In genomic region chr13:109693769-109694168, GRCm38 (mm10) we compare ENCODE assay signal across 21 mouse cellular contexts.
DNase-seq lines count a peak whose midpoint lies in the region; ATAC-seq and TF ChIP-seq lines count a peak whose summit lies in the region.
"Had no signal": no experiment of that assay in that cellular context is flagged by ENCODE, and none has a peak within 500 bp of the region (broad histone marks: within the 10 kb centered on the region; RNA-seq: fewer than 3 reads in every experiment).

No protein-coding gene starts in this region.

- no peaks in the 10 kb centered on the region for H3K27me3 ChIP-seq in intestine, embryonic 16.5 days (replicated peaks; ENCODE audit: control insufficient read depth, insufficient read depth, low read length)
- H3K27me3 ChIP-seq in liver, postnatal 0 days (ENCODE audit: insufficient read depth, low read length): no peaks in the 10 kb centered on the region
- no peaks in the 10 kb centered on the region for H3K27me3 ChIP-seq in stomach, postnatal 0 days (ENCODE audit: control insufficient read depth, insufficient read depth, low read length)
- H3K27me3 ChIP-seq: embryonic facial prominence, embryonic 15.5 days; hindbrain, embryonic 13.5 days; kidney, embryonic 15.5 days; limb, embryonic 15.5 days; lung, embryonic 15.5 days; midbrain, embryonic 15.5 days had no signal

- WGBS in intestine, embryonic 16.5 days: 54% methylated on average over 2 of the region's 2 CpGs
- WGBS in liver, postnatal 0 days (ENCODE audit: insufficient replicate concordance): 54% methylated on average over 2 of the region's 2 CpGs
- WGBS in stomach, postnatal 0 days: 47% methylated on average over 2 of the region's 2 CpGs

- peak; percentile 78 for ATAC-seq in intestine, embryonic 16.5 days
- no peak for ATAC-seq in liver, postnatal 0 days
- ATAC-seq in stomach, postnatal 0 days (ENCODE audit: low FRiP score, low TSS enrichment): peak; percentile 38; the same call in 1 of the 2 replicates
- ATAC-seq in granulocyte monocyte progenitor cell, adult 5-6 weeks (replicated peaks; ENCODE audit: poor library complexity, severe bottlenecking): no peak
- ATAC-seq: midbrain, embryonic 15.5 days had no signal

- no peak overlapping the region for H3K9ac ChIP-seq in intestine, embryonic 16.5 days (ENCODE audit: low read depth, low read length)
- H3K9ac ChIP-seq in liver, postnatal 0 days (replicated peaks): no peak overlapping the region
- no peak overlapping the region for H3K9ac ChIP-seq in stomach, postnatal 0 days (ENCODE audit: low read length)
- H3K9ac ChIP-seq: embryonic facial prominence, embryonic 15.5 days; hindbrain, embryonic 13.5 days; kidney, embryonic 15.5 days; limb, embryonic 15.5 days; lung, embryonic 15.5 days; midbrain, embryonic 15.5 days had no signal

- H3K4me3 ChIP-seq in intestine, embryonic 16.5 days (ENCODE audit: low read length): no peak overlapping the region
- H3K4me3 ChIP-seq in liver, postnatal 0 days (ENCODE audit: low read depth, low read length): no peak overlapping the region
- H3K4me3 ChIP-seq in stomach, postnatal 0 days (ENCODE audit: low read depth, low read length): no peak overlapping the region
- H3K4me3 ChIP-seq: embryonic facial prominence, embryonic 15.5 days; hindbrain, embryonic 13.5 days; kidney, embryonic 15.5 days; limb, embryonic 15.5 days; lung, embryonic 15.5 days; midbrain, embryonic 15.5 days had no signal

- peaks cover 15% of the 10 kb centered on the region for H3K4me1 ChIP-seq in intestine, embryonic 16.5 days (ENCODE audit: control insufficient read depth, insufficient read depth, low read length)
- peaks cover 19% of the 10 kb centered on the region for H3K4me1 ChIP-seq in liver, postnatal 0 days (ENCODE audit: insufficient read depth)
- H3K4me1 ChIP-seq in stomach, postnatal 0 days (replicated peaks; ENCODE audit: control insufficient read depth, insufficient read depth): no peaks in the 10 kb centered on the region
- H3K4me1 ChIP-seq: embryonic facial prominence, embryonic 15.5 days; limb, embryonic 15.5 days had no signal

- no peak for TF ChIP-seq CTCF in liver, postnatal 0 days (IDR thresholded peaks at IDR 0.05; ENCODE audit: low read depth)
- no peak for TF ChIP-seq CTCF in stomach, postnatal 0 days (IDR thresholded peaks at IDR 0.05; ENCODE audit: low read depth)

- no peak for TF ChIP-seq EP300 in liver, postnatal 0 days (IDR thresholded peaks at IDR 0.05; ENCODE audit: low read depth)
- no peak for TF ChIP-seq EP300 in stomach, postnatal 0 days (optimal IDR thresholded peaks at IDR 0.05)

- peak; percentile 17 for DNase-seq in urinary bladder, postnatal 14 days (ENCODE audit: low spot score)
- no peak for DNase-seq in urinary bladder, postnatal 4 days (ENCODE audit: low spot score in 2 of 2)
- no peak for DNase-seq in liver, postnatal 0 days
- no peak for DNase-seq in stomach, postnatal 0 days (ENCODE audit: low spot score)
- no peak for DNase-seq in testis, postnatal 14 days (ENCODE audit: low spot score)
- DNase-seq in heart, postnatal 14 days: no peak
- DNase-seq: cerebellum, adult 11 months; cerebellum, adult 9-11 months; gastrocnemius, postnatal 36 days; heart, postnatal 36 days; kidney, postnatal 4 days; left cerebral cortex, postnatal 4 days had no signal

- no peak overlapping the region for H3K4me2 ChIP-seq in intestine, embryonic 16.5 days (ENCODE audit: low read depth, low read length)
- no peak overlapping the region for H3K4me2 ChIP-seq in liver, postnatal 0 days (ENCODE audit: low read depth, low read length)
- H3K4me2 ChIP-seq in stomach, postnatal 0 days (replicated peaks; ENCODE audit: low read depth): no peak overlapping the region
- H3K4me2 ChIP-seq: embryonic facial prominence, embryonic 15.5 days; hindbrain, embryonic 13.5 days; kidney, embryonic 15.5 days; limb, embryonic 15.5 days; lung, embryonic 15.5 days; midbrain, embryonic 15.5 days had no signal

- H3K9me3 ChIP-seq in intestine, embryonic 16.5 days (ENCODE audit: control insufficient read depth, low read length): no peaks in the 10 kb centered on the region
- H3K9me3 ChIP-seq in liver, postnatal 0 days (ENCODE audit: low read length): no peaks in the 10 kb centered on the region
- no peaks in the 10 kb centered on the region for H3K9me3 ChIP-seq in stomach, postnatal 0 days (ENCODE audit: control insufficient read depth, low read length)
- H3K9me3 ChIP-seq: embryonic facial prominence, embryonic 15.5 days; hindbrain, embryonic 13.5 days; kidney, embryonic 15.5 days; limb, embryonic 15.5 days; lung, embryonic 15.5 days; midbrain, embryonic 15.5 days had no signal

- H3K27ac ChIP-seq in intestine, embryonic 16.5 days (ENCODE audit: low read length): peak overlapping the region; percentile 17
- H3K27ac ChIP-seq in liver, postnatal 0 days (ENCODE audit: low read depth): 0 out of 2 replicates have a peak overlapping the region, but pooled peaks have one; percentile 8
- H3K27ac ChIP-seq in stomach, postnatal 0 days (replicated peaks): no peak overlapping the region
- H3K27ac ChIP-seq: embryonic facial prominence, embryonic 15.5 days; hindbrain, embryonic 13.5 days; kidney, embryonic 15.5 days; limb, embryonic 15.5 days; lung, embryonic 15.5 days; macrophage; midbrain, embryonic 15.5 days had no signal

- intact Hi-C loops in heart, postnatal 14 days (cut with DNase I): no loop called here

- no peaks in the 10 kb centered on the region for H3K36me3 ChIP-seq in intestine, embryonic 16.5 days (ENCODE audit: control insufficient read depth, insufficient read depth, low read length)
- no peaks in the 10 kb centered on the region for H3K36me3 ChIP-seq in liver, postnatal 0 days (replicated peaks; ENCODE audit: insufficient read depth, low read length)
- H3K36me3 ChIP-seq in stomach, postnatal 0 days (ENCODE audit: control insufficient read depth, insufficient read depth, low read length): no peaks in the 10 kb centered on the region
- H3K36me3 ChIP-seq: embryonic facial prominence, embryonic 15.5 days; hindbrain, embryonic 13.5 days; kidney, embryonic 15.5 days; limb, embryonic 15.5 days; lung, embryonic 15.5 days; midbrain, embryonic 15.5 days had no signal

Comparison
In these comparisons a context has a peak if more than half of its experiments do, and no peak if none do; other contexts are left out.
1. ATAC-seq: peak in intestine, embryonic 16.5 days (single experiment) and stomach, postnatal 0 days (single experiment); none in liver, postnatal 0 days (single experiment) and granulocyte monocyte progenitor cell, adult 5-6 weeks (single experiment).